Mouse (Mus musculus) forebrain, embryonic 10.5 days (tissue): ENCODE measurements around the gene 4930518I15Rik. TPM values are rescaled to one million over a fixed set of nuclear protein-coding genes. Genes with fewer than 3 reads are reported as not detected.
"Not testable (repeated sequence)": the region's sequence is repeated elsewhere in the genome, so short reads cannot be mapped to it uniquely, and the experiment has no call there.

ENCODE experiments used
- DNase-seq: peaks from one replicate; pipeline ENCODE4 v3.0.0-alpha.2; 2017; ENCODE audit warnings: low spot score; ENCODE audit errors: extremely low spot score
- H3K27ac ChIP-seq: fragments of 300-500 bp; sonication (generic); 2 replicates; pipeline ENCODE4 v1.5.1; 2016; ENCODE audit warnings: mild to moderate bottlenecking
- H3K27me3 ChIP-seq: fragments of 300-500 bp; sonication (generic); 2 replicates; pipeline ENCODE4 v1.6.1; 2016; ENCODE audit warnings: mild to moderate bottlenecking; ENCODE audit not compliant: poor library complexity, severe bottlenecking
- H3K36me3 ChIP-seq: fragments of 300-500 bp; sonication (generic); replicated peaks from 2 replicates; pipeline ENCODE4 v1.6.1; 2016; ENCODE audit warnings: mild to moderate bottlenecking, moderate library complexity
- H3K4me1 ChIP-seq: fragments of 300-500 bp; sonication (generic); 2 replicates; pipeline ENCODE4 v1.6.1; 2016
- H3K4me3 ChIP-seq: fragments of 300-500 bp; sonication (generic); 2 replicates; pipeline ENCODE4 v1.5.1; 2016; ENCODE audit warnings: mild to moderate bottlenecking, moderate library complexity
- H3K9me3 ChIP-seq: fragments of 300-500 bp; sonication (generic); 2 replicates; pipeline ENCODE4 v1.6.1; 2016; ENCODE audit warnings: mild to moderate bottlenecking, moderate library complexity
- WGBS: fragments of 180-500 bp; shearing (Covaris S2); methylation state at CpG from one replicate; pipeline ENCODE4 v1.1.7; 2016; 5-methylcytosine and 5-hydroxymethylcytosine counted together
- polyA plus RNA-seq: library from polyadenylated mRNA; unstranded; fragments of >200 nt; fragmentation: Nextera tagmentation; extraction: Ambion mirVana; gene quantifications from 2 replicates; pipeline ENCODE4 v1.2.1, GENCODE M21; 2016

4930518I15Rik gene
- polyA plus RNA-seq, 1 experiment from 2014 or later: 7.7 TPM

- 97% methylated on average over 11 of the region's 11 CpGs for WGBS
- H3K4me1 ChIP-seq: peaks cover 14% of the 10 kb centered on the region
- H3K4me3 ChIP-seq: no peak overlapping the region
- H3K9me3 ChIP-seq: peaks cover 43% of the 10 kb centered on the region
- H3K36me3 ChIP-seq: peaks cover 90% of the 10 kb centered on the region
- no peaks in the 10 kb centered on the region for H3K27me3 ChIP-seq
- H3K27ac ChIP-seq: no peak overlapping the region
- DNase-seq: no peak
Measured at GRCm38 (mm10) chr2:156834336-156834735, 23.4 kb downstream of the 4930518I15Rik start.

GRCm38 (mm10) chr2:156825128-156825527, 32.6 kb downstream of the 4930518I15Rik start:
- not testable (repeated sequence) for H3K4me3 ChIP-seq, H3K27me3 ChIP-seq, DNase-seq, H3K4me1 ChIP-seq, H3K27ac ChIP-seq
- Histone ChIP-seq H3K9me3 (peaks cover 12% of the 10 kb centered on the region), H3K36me3 (peaks cover 21% of the 10 kb centered on the region)
- 88% methylated on average over 6 of the region's 6 CpGs for WGBS

- DNase-seq: no peak
- no peaks in the 10 kb centered on the region for H3K9me3 ChIP-seq
- WGBS: 50% methylated on average over 1 of the region's 1 CpGs
- no peaks in the 10 kb centered on the region for H3K27me3 ChIP-seq
- H3K4me1 ChIP-seq: peaks cover 23% of the 10 kb centered on the region
- H3K36me3 ChIP-seq: no peaks in the 10 kb centered on the region
- H3K4me3 ChIP-seq: no peak overlapping the region
- H3K27ac ChIP-seq: no peak overlapping the region
Measured at GRCm38 (mm10) chr2:156816116-156816515, 41.6 kb downstream of the 4930518I15Rik start.

GRCm38 (mm10) chr2:156815412-156815811, 42.3 kb downstream of the 4930518I15Rik start:
- Histone ChIP-seq H3K27me3 (no peaks in the 10 kb centered on the region), H3K4me3 (no peak overlapping the region), H3K9me3 (no peaks in the 10 kb centered on the region), H3K4me1 (peaks cover 23% of the 10 kb centered on the region), H3K27ac (no peak overlapping the region; the same call in 1 of the 2 replicates), H3K36me3 (no peaks in the 10 kb centered on the region)
- 60% methylated on average over 3 of the region's 3 CpGs for WGBS
- no peak for DNase-seq

GRCm38 (mm10) chr2:156814893-156815292, 42.9 kb downstream of the 4930518I15Rik start:
- no peaks in the 10 kb centered on the region for H3K36me3 ChIP-seq
- no peaks in the 10 kb centered on the region for H3K27me3 ChIP-seq
- DNase-seq: no peak
- H3K9me3 ChIP-seq: no peaks in the 10 kb centered on the region
- 47% methylated on average over 5 of the region's 5 CpGs for WGBS
- H3K4me1 ChIP-seq: peaks cover 24% of the 10 kb centered on the region
- H3K4me3 ChIP-seq: no peak overlapping the region
- H3K27ac ChIP-seq: peak overlapping the region; percentile 51; the same call in 1 of the 2 replicates

- no peak for DNase-seq
- Histone ChIP-seq H3K4me1 (peaks cover 27% of the 10 kb centered on the region), H3K9me3 (no peaks in the 10 kb centered on the region), H3K36me3 (no peaks in the 10 kb centered on the region), H3K4me3 (no peak overlapping the region), H3K27me3 (no peaks in the 10 kb centered on the region), H3K27ac (peak overlapping the region; percentile 51; the same call in 1 of the 2 replicates)
- 41% methylated on average over 8 of the region's 8 CpGs for WGBS
Measured at GRCm38 (mm10) chr2:156814344-156814801, 43.4 kb downstream of the 4930518I15Rik start.

GRCm38 (mm10) chr2:156811556-156811955, 46.2 kb downstream of the 4930518I15Rik start:
- no peak for DNase-seq
- WGBS: 72% methylated on average over 5 of the region's 5 CpGs
- H3K36me3 ChIP-seq: no peaks in the 10 kb centered on the region

GRCm38 (mm10) chr2:156810716-156811115, 47.0 kb downstream of the 4930518I15Rik start:
- 96% methylated on average over 10 of the region's 10 CpGs for WGBS

More at GRCm38 (mm10) chr2:156811556-156811955, 46.2 kb downstream of the 4930518I15Rik start:
- H3K4me1 ChIP-seq: peaks cover 27% of the 10 kb centered on the region
- no peak overlapping the region for H3K27ac ChIP-seq
- H3K27me3 ChIP-seq: no peaks in the 10 kb centered on the region
- no peak overlapping the region for H3K4me3 ChIP-seq
- H3K9me3 ChIP-seq: no peaks in the 10 kb centered on the region

GRCm38 (mm10) chr2:156809579-156809978, 48.2 kb downstream of the 4930518I15Rik start:
- Histone ChIP-seq H3K9me3 (no peaks in the 10 kb centered on the region), H3K4me1 (peaks cover 16% of the 10 kb centered on the region), H3K27me3 (no peaks in the 10 kb centered on the region), H3K27ac (peak overlapping the region; percentile 48; the same call in 1 of the 2 replicates), H3K4me3 (no peak overlapping the region), H3K36me3 (no peaks in the 10 kb centered on the region)
- DNase-seq: peak; percentile 67
- 70% methylated on average over 2 of the region's 2 CpGs for WGBS

More at GRCm38 (mm10) chr2:156810716-156811115, 47.0 kb downstream of the 4930518I15Rik start:
- no peaks in the 10 kb centered on the region for H3K27me3 ChIP-seq
- H3K27ac ChIP-seq: no peak overlapping the region
- H3K4me1 ChIP-seq: peaks cover 27% of the 10 kb centered on the region
- no peaks in the 10 kb centered on the region for H3K9me3 ChIP-seq
- no peak overlapping the region for H3K4me3 ChIP-seq
- no peak for DNase-seq
- no peaks in the 10 kb centered on the region for H3K36me3 ChIP-seq

GRCm38 (mm10) chr2:156806886-156807285, 50.9 kb downstream of the 4930518I15Rik start:
- Histone ChIP-seq H3K27ac (no peak overlapping the region), H3K36me3 (no peaks in the 10 kb centered on the region), H3K4me3 (no peak overlapping the region), H3K4me1 (0 out of 2 replicates have a peak, but pooled peaks cover 4% of the 10 kb centered on the region), H3K9me3 (no peaks in the 10 kb centered on the region), H3K27me3 (no peaks in the 10 kb centered on the region)
- 72% methylated on average over 6 of the region's 6 CpGs for WGBS
- DNase-seq: no peak

Other genes starting within 250 kb of the 4930518I15Rik start
- 117 and 126 TPM in 2 replicates for gene Dlgap4, start 244.2 kb downstream of the 4930518I15Rik start, polyA plus RNA-seq
- 79.0 and 80.3 TPM in 2 replicates for gene Myl9, start 82.5 kb downstream of the 4930518I15Rik start, polyA plus RNA-seq
- 108 and 109 TPM in 2 replicates for gene Tgif2, start 17.9 kb downstream of the 4930518I15Rik start, polyA plus RNA-seq
- gene Rab5if, start 5.2 kb upstream of the 4930518I15Rik start, polyA plus RNA-seq: 185 and 186 TPM in 2 replicates
- 0.60 and 0.94 TPM in 2 replicates for gene Sla2, start 29.2 kb upstream of the 4930518I15Rik start, polyA plus RNA-seq
- gene Ndrg3, start 134.1 kb upstream of the 4930518I15Rik start, polyA plus RNA-seq: 44.6 and 46.4 TPM in 2 replicates
- gene Dsn1, start 149.2 kb upstream of the 4930518I15Rik start, polyA plus RNA-seq: 58.0 and 59.1 TPM in 2 replicates
- gene Soga1, start 221.3 kb upstream of the 4930518I15Rik start, polyA plus RNA-seq: 3.5 and 4.0 TPM in 2 replicates
- gene Tldc2, start 229.1 kb upstream of the 4930518I15Rik start, polyA plus RNA-seq: not detected in 2 replicates